Mouse (Mus musculus): ENCODE results near the gene Hpn. TPM values are rescaled to one million over a fixed set of nuclear protein-coding genes. Genes with fewer than 3 reads are reported as not detected.

Gene Hpn
- polyA plus RNA-seq, 1 experiment from 2014 or later = 4.9 TPM

GRCm38 (mm10) chr7:31084140-31084539 is 30.9 kb downstream of the Hpn start:
- H3K27ac ChIP-seq (replicated peaks; ENCODE audit: low read depth, low read length) = peak overlapping the region; percentile 68
- 30% methylated on average over 9 of the region's 9 CpGs for WGBS
- peak; percentile 51 for DNase-seq (ENCODE audit: low spot score)

GRCm38 (mm10) chr7:31082831-31083588 is 32.1 kb downstream of the Hpn start:
- DNase-seq (ENCODE audit: low spot score) = no peak
- Histone ChIP-seq H3K9ac (ENCODE audit: low read depth, low read length) (0 out of 2 replicates have a peak overlapping the region, but pooled peaks have one; percentile 5), H3K27me3 (replicated peaks; ENCODE audit: control insufficient read depth, insufficient read depth, low read length) (no peaks in the 10 kb centered on the region), H3K27ac (replicated peaks; ENCODE audit: low read depth, low read length) (peak overlapping the region; percentile 68), H3K4me3 (ENCODE audit: low read depth, low read length) (no peak overlapping the region), H3K9me3 (ENCODE audit: control insufficient read depth, low read length) (no peaks in the 10 kb centered on the region), H3K36me3 (ENCODE audit: control insufficient read depth, insufficient read depth, low read length) (no peaks in the 10 kb centered on the region), H3K4me2 (ENCODE audit: low read depth, low read length) (no peak overlapping the region), H3K4me1 (ENCODE audit: control insufficient read depth, insufficient read depth, low read length) (peaks cover 15% of the 10 kb centered on the region)
- WGBS = 42% methylated on average over 14 of the region's 14 CpGs
- peak; percentile 34; the same call in 1 of the 2 replicates for ATAC-seq (ENCODE audit: low read depth)

More at GRCm38 (mm10) chr7:31084140-31084539, 30.9 kb downstream of the Hpn start:
- no peak overlapping the region; the same call in 1 of the 2 replicates for H3K9ac ChIP-seq (ENCODE audit: low read depth, low read length)
- no peaks in the 10 kb centered on the region for H3K9me3 ChIP-seq (ENCODE audit: control insufficient read depth, low read length)
- no peak overlapping the region for H3K4me3 ChIP-seq (ENCODE audit: low read depth, low read length)
- H3K27me3 ChIP-seq (replicated peaks; ENCODE audit: control insufficient read depth, insufficient read depth, low read length) = no peaks in the 10 kb centered on the region
- peak; percentile 48; the same call in 1 of the 2 replicates for ATAC-seq (ENCODE audit: low read depth)
- H3K4me1 ChIP-seq (ENCODE audit: control insufficient read depth, insufficient read depth, low read length) = peaks cover 15% of the 10 kb centered on the region
- H3K36me3 ChIP-seq (ENCODE audit: control insufficient read depth, insufficient read depth, low read length) = no peaks in the 10 kb centered on the region
- peak overlapping the region; percentile 26; the same call in 1 of the 2 replicates for H3K4me2 ChIP-seq (ENCODE audit: low read depth, low read length)

GRCm38 (mm10) chr7:31082106-31082505 is 33.0 kb downstream of the Hpn start:
- Histone ChIP-seq H3K4me3 (ENCODE audit: low read depth, low read length) (no peak overlapping the region), H3K4me2 (ENCODE audit: low read depth, low read length) (no peak overlapping the region), H3K9ac (ENCODE audit: low read depth, low read length) (no peak overlapping the region), H3K36me3 (ENCODE audit: control insufficient read depth, insufficient read depth, low read length) (no peaks in the 10 kb centered on the region), H3K27me3 (replicated peaks; ENCODE audit: control insufficient read depth, insufficient read depth, low read length) (no peaks in the 10 kb centered on the region), H3K4me1 (ENCODE audit: control insufficient read depth, insufficient read depth, low read length) (peaks cover 19% of the 10 kb centered on the region), H3K9me3 (ENCODE audit: control insufficient read depth, low read length) (no peaks in the 10 kb centered on the region), H3K27ac (replicated peaks; ENCODE audit: low read depth, low read length) (no peak overlapping the region)
- ATAC-seq (ENCODE audit: low read depth) (no peak), DNase-seq (ENCODE audit: low spot score) (no peak)

GRCm38 (mm10) chr7:31081106-31081505 is 34.0 kb downstream of the Hpn start:
- ATAC-seq (ENCODE audit: low read depth) (no peak), DNase-seq (ENCODE audit: low spot score) (no peak)
- Histone ChIP-seq H3K4me3 (ENCODE audit: low read depth, low read length) (no peak overlapping the region), H3K9ac (ENCODE audit: low read depth, low read length) (no peak overlapping the region), H3K9me3 (ENCODE audit: control insufficient read depth, low read length) (no peaks in the 10 kb centered on the region), H3K27ac (replicated peaks; ENCODE audit: low read depth, low read length) (no peak overlapping the region), H3K27me3 (replicated peaks; ENCODE audit: control insufficient read depth, insufficient read depth, low read length) (no peaks in the 10 kb centered on the region), H3K4me1 (ENCODE audit: control insufficient read depth, insufficient read depth, low read length) (peaks cover 23% of the 10 kb centered on the region), H3K4me2 (ENCODE audit: low read depth, low read length) (no peak overlapping the region), H3K36me3 (ENCODE audit: control insufficient read depth, insufficient read depth, low read length) (no peaks in the 10 kb centered on the region)
- 24% methylated on average over 1 of the region's 1 CpGs for WGBS

GRCm38 (mm10) chr7:31080611-31081010 is 34.5 kb downstream of the Hpn start:
- Histone ChIP-seq H3K4me1 (ENCODE audit: control insufficient read depth, insufficient read depth, low read length) (peaks cover 23% of the 10 kb centered on the region), H3K9me3 (ENCODE audit: control insufficient read depth, low read length) (no peaks in the 10 kb centered on the region), H3K4me2 (ENCODE audit: low read depth, low read length) (no peak overlapping the region), H3K9ac (ENCODE audit: low read depth, low read length) (no peak overlapping the region), H3K27ac (replicated peaks; ENCODE audit: low read depth, low read length) (no peak overlapping the region), H3K4me3 (ENCODE audit: low read depth, low read length) (no peak overlapping the region), H3K27me3 (replicated peaks; ENCODE audit: control insufficient read depth, insufficient read depth, low read length) (no peaks in the 10 kb centered on the region), H3K36me3 (ENCODE audit: control insufficient read depth, insufficient read depth, low read length) (no peaks in the 10 kb centered on the region)
- no peak for DNase-seq (ENCODE audit: low spot score)
- ATAC-seq (ENCODE audit: low read depth) = no peak
- WGBS = 25% methylated on average over 3 of the region's 3 CpGs

GRCm38 (mm10) chr7:31079670-31080069 is 35.4 kb downstream of the Hpn start:
- H3K36me3 ChIP-seq (ENCODE audit: control insufficient read depth, insufficient read depth, low read length) = no peaks in the 10 kb centered on the region
- peaks cover 18% of the 10 kb centered on the region for H3K4me1 ChIP-seq (ENCODE audit: control insufficient read depth, insufficient read depth, low read length)
- no peak overlapping the region for H3K27ac ChIP-seq (replicated peaks; ENCODE audit: low read depth, low read length)
- no peaks in the 10 kb centered on the region for H3K27me3 ChIP-seq (replicated peaks; ENCODE audit: control insufficient read depth, insufficient read depth, low read length)
- H3K4me3 ChIP-seq (ENCODE audit: low read depth, low read length) = no peak overlapping the region
- DNase-seq (ENCODE audit: low spot score) (no peak), ATAC-seq (ENCODE audit: low read depth) (no peak)
- no peak overlapping the region for H3K9ac ChIP-seq (ENCODE audit: low read depth, low read length)
- H3K9me3 ChIP-seq (ENCODE audit: control insufficient read depth, low read length) = no peaks in the 10 kb centered on the region
- H3K4me2 ChIP-seq (ENCODE audit: low read depth, low read length) = no peak overlapping the region
- WGBS = 86% methylated on average over 8 of the region's 8 CpGs

- peaks cover 8% of the 10 kb centered on the region; the same call in 1 of the 2 replicates for H3K4me1 ChIP-seq (ENCODE audit: control insufficient read depth, insufficient read depth, low read length)
- peak overlapping the region; percentile 4; the same call in 1 of the 2 replicates for H3K27ac ChIP-seq (replicated peaks; ENCODE audit: low read depth, low read length)
- H3K9me3 ChIP-seq (ENCODE audit: control insufficient read depth, low read length) = no peaks in the 10 kb centered on the region
- no peaks in the 10 kb centered on the region for H3K27me3 ChIP-seq (replicated peaks; ENCODE audit: control insufficient read depth, insufficient read depth, low read length)
- no peak overlapping the region for H3K4me3 ChIP-seq (ENCODE audit: low read depth, low read length)
- H3K4me2 ChIP-seq (ENCODE audit: low read depth, low read length) = no peak overlapping the region
- DNase-seq (ENCODE audit: low spot score) = peak; percentile 89
- ATAC-seq (ENCODE audit: low read depth) = peak; percentile 38; the same call in 1 of the 2 replicates
- no peaks in the 10 kb centered on the region for H3K36me3 ChIP-seq (ENCODE audit: control insufficient read depth, insufficient read depth, low read length)
- no peak overlapping the region for H3K9ac ChIP-seq (ENCODE audit: low read depth, low read length)
- WGBS = 38% methylated on average over 5 of the region's 5 CpGs
Measured at GRCm38 (mm10) chr7:31077885-31078445, 37.1 kb downstream of the Hpn start.

- Histone ChIP-seq H3K4me2 (ENCODE audit: low read depth, low read length) (no peak overlapping the region), H3K27me3 (replicated peaks; ENCODE audit: control insufficient read depth, insufficient read depth, low read length) (no peaks in the 10 kb centered on the region), H3K36me3 (ENCODE audit: control insufficient read depth, insufficient read depth, low read length) (no peaks in the 10 kb centered on the region), H3K9ac (ENCODE audit: low read depth, low read length) (no peak overlapping the region), H3K4me1 (ENCODE audit: control insufficient read depth, insufficient read depth, low read length) (peaks cover 8% of the 10 kb centered on the region; the same call in 1 of the 2 replicates), H3K4me3 (ENCODE audit: low read depth, low read length) (no peak overlapping the region), H3K27ac (replicated peaks; ENCODE audit: low read depth, low read length) (peak overlapping the region; percentile 52), H3K9me3 (ENCODE audit: control insufficient read depth, low read length) (no peaks in the 10 kb centered on the region)
- DNase-seq (ENCODE audit: low spot score) (peak; percentile 54), ATAC-seq (ENCODE audit: low read depth) (peak; percentile 58; the same call in 1 of the 2 replicates)
- 15% methylated on average over 6 of the region's 6 CpGs for WGBS
Measured at GRCm38 (mm10) chr7:31077470-31077869, 37.6 kb downstream of the Hpn start.

All from embryonic facial prominence, embryonic 14.5 days (tissue).